Comparison of ENCODE assay signal across 8 mouse cellular contexts in genomic region chr17:29490713-29491581, GRCm38 (mm10). TPM values are rescaled to one million over a fixed set of nuclear protein-coding genes. Genes with fewer than 3 reads are reported as not detected.
DNase-seq lines count a peak whose midpoint lies in the region; ATAC-seq and TF ChIP-seq lines count a peak whose summit lies in the region.

Gene Pim1, plus strand, starts transcription at chr17:29490753.

- H3K4me1 ChIP-seq in ES-E14 (ENCODE audit: control insufficient read depth in 2 of 2, insufficient read depth in 2 of 2, low read length in 2 of 2, poor library complexity in 1 of 2): peaks cover 3 to 4% of the 10 kb centered on the region in 2 experiments; a peak in 2 of 4 replicates
- peaks cover 21% of the 10 kb centered on the region for H3K4me1 ChIP-seq in embryonic facial prominence, embryonic 15.5 days
- H3K4me1 ChIP-seq in heart, embryonic 16.5 days (ENCODE audit: control insufficient read depth, insufficient read depth, low read length): peaks cover 16% of the 10 kb centered on the region
- peaks cover 19% of the 10 kb centered on the region for H3K4me1 ChIP-seq in limb, embryonic 12.5 days (replicated peaks)
- H3K4me1 ChIP-seq in midbrain, embryonic 14.5 days (ENCODE audit: control insufficient read depth, insufficient read depth, low read length): peaks cover 19% of the 10 kb centered on the region

- no peaks in the 10 kb centered on the region for H3K9me3 ChIP-seq in ES-E14 (ENCODE audit: control insufficient read depth, insufficient read depth, low read depth, low read length)
- H3K9me3 ChIP-seq in embryonic facial prominence, embryonic 15.5 days (replicated peaks): no peaks in the 10 kb centered on the region
- H3K9me3 ChIP-seq in heart, embryonic 16.5 days (replicated peaks; ENCODE audit: control insufficient read depth, low read length): no peaks in the 10 kb centered on the region
- no peaks in the 10 kb centered on the region for H3K9me3 ChIP-seq in limb, embryonic 12.5 days
- no peaks in the 10 kb centered on the region for H3K9me3 ChIP-seq in midbrain, embryonic 14.5 days (ENCODE audit: control insufficient read depth, low read length)

- H3K27ac ChIP-seq in ES-E14 (ENCODE audit: insufficient read depth, low read depth, low read length, poor library complexity, severe bottlenecking): peak within 1 kb of the TSS; percentile 97
- peak within 1 kb of the TSS; percentile 93 for H3K27ac ChIP-seq in embryonic facial prominence, embryonic 15.5 days (replicated peaks)
- H3K27ac ChIP-seq in heart, embryonic 16.5 days (ENCODE audit: low read length): peak within 1 kb of the TSS; percentile 94
- peak within 1 kb of the TSS; percentile 97 for H3K27ac ChIP-seq in limb, embryonic 12.5 days
- peak within 1 kb of the TSS; percentile 95 for H3K27ac ChIP-seq in midbrain, embryonic 14.5 days (replicated peaks; ENCODE audit: low read depth, low read length)

- peaks cover 32% of the 10 kb centered on the region for H3K36me3 ChIP-seq in ES-E14 (ENCODE audit: control insufficient read depth, insufficient read depth, low read length, poor library complexity, severe bottlenecking)
- H3K36me3 ChIP-seq in embryonic facial prominence, embryonic 15.5 days: peaks cover 13% of the 10 kb centered on the region
- peaks cover 8% of the 10 kb centered on the region for H3K36me3 ChIP-seq in heart, embryonic 16.5 days (ENCODE audit: control insufficient read depth, insufficient read depth)
- peaks cover 18% of the 10 kb centered on the region for H3K36me3 ChIP-seq in limb, embryonic 12.5 days
- H3K36me3 ChIP-seq in midbrain, embryonic 14.5 days (ENCODE audit: control insufficient read depth, insufficient read depth, low read length): peaks cover 11% of the 10 kb centered on the region

- in situ Hi-C loops in ES-E14 (cut with MboI; ENCODE audit: low sequenced_read_pairs in 2 of 2, unreplicated experiment in 2 of 2): no loop called here

- WGBS in embryonic facial prominence, embryonic 15.5 days: under 1% methylated on average over 96 of the region's 99 CpGs
- WGBS in heart, embryonic 16.5 days: 0% methylated on average over 94 of the region's 99 CpGs
- under 1% methylated on average over 90 of the region's 99 CpGs for WGBS in limb, embryonic 12.5 days
- WGBS in midbrain, embryonic 14.5 days: under 1% methylated on average over 93 of the region's 99 CpGs

- peak within 1 kb of the TSS; percentile 86 to 99 for H3K4me3 ChIP-seq in ES-E14 (ENCODE audit: insufficient read depth in 1 of 2, low read depth in 1 of 2, low read length in 2 of 2, poor library complexity in 1 of 2, severe bottlenecking in 1 of 2)
- H3K4me3 ChIP-seq in embryonic facial prominence, embryonic 15.5 days (replicated peaks): peak within 1 kb of the TSS; percentile 85
- H3K4me3 ChIP-seq in heart, embryonic 16.5 days (ENCODE audit: low read length): peak within 1 kb of the TSS; percentile 97
- H3K4me3 ChIP-seq in limb, embryonic 12.5 days (replicated peaks): peak within 1 kb of the TSS; percentile 95
- peak within 1 kb of the TSS; percentile 79 for H3K4me3 ChIP-seq in midbrain, embryonic 14.5 days (replicated peaks; ENCODE audit: low read depth, low read length)

- peak; percentile 92 for DNase-seq in embryo, embryonic 10 days (ENCODE audit: low spot score)
- no peak for DNase-seq in embryo, embryonic 9.5 days (ENCODE audit: extremely low spot score)
- no peak for DNase-seq in ES-E14 (ENCODE audit: low read depth, low spot score)
- peak; percentile 81 for DNase-seq in midbrain, embryonic 14.5 days
- peak; percentile 74 for DNase-seq in thymus, postnatal 25 days

- H3K9ac ChIP-seq in ES-E14 (ENCODE audit: insufficient read depth, low read depth, low read length, poor library complexity, severe bottlenecking): peak within 1 kb of the TSS; percentile 98
- peak within 1 kb of the TSS; percentile 81 for H3K9ac ChIP-seq in embryonic facial prominence, embryonic 15.5 days
- peak within 1 kb of the TSS; percentile 98 for H3K9ac ChIP-seq in heart, embryonic 16.5 days (ENCODE audit: low read length)
- peak within 1 kb of the TSS; percentile 96 for H3K9ac ChIP-seq in limb, embryonic 12.5 days (replicated peaks)
- peak within 1 kb of the TSS; percentile 79 for H3K9ac ChIP-seq in midbrain, embryonic 14.5 days (replicated peaks; ENCODE audit: low read length)

- no peaks in the 10 kb centered on the region for H3K27me3 ChIP-seq in embryonic facial prominence, embryonic 15.5 days
- H3K27me3 ChIP-seq in heart, embryonic 16.5 days (ENCODE audit: control insufficient read depth, insufficient read depth, low read length): no peaks in the 10 kb centered on the region
- no peaks in the 10 kb centered on the region for H3K27me3 ChIP-seq in limb, embryonic 12.5 days
- H3K27me3 ChIP-seq in midbrain, embryonic 14.5 days (ENCODE audit: control insufficient read depth, insufficient read depth, low read length): no peaks in the 10 kb centered on the region

- H3K4me2 ChIP-seq in embryonic facial prominence, embryonic 15.5 days (replicated peaks): peak within 1 kb of the TSS; percentile 90
- peak within 1 kb of the TSS; percentile 82 for H3K4me2 ChIP-seq in heart, embryonic 16.5 days (ENCODE audit: low read depth, low read length)
- peak within 1 kb of the TSS; percentile 79 for H3K4me2 ChIP-seq in limb, embryonic 12.5 days
- peak within 1 kb of the TSS; percentile 95 for H3K4me2 ChIP-seq in midbrain, embryonic 14.5 days (ENCODE audit: low read length)

- peak; percentile 3 for ATAC-seq in embryonic facial prominence, embryonic 15.5 days (ENCODE audit: insufficient number of reproducible peaks, low FRiP score, low TSS enrichment, low read depth)
- ATAC-seq in heart, embryonic 16.5 days (replicated peaks; ENCODE audit: extremely low read depth, insufficient read depth, low FRiP score): peak; percentile 23
- peak; percentile 53 for ATAC-seq in limb, embryonic 12.5 days (ENCODE audit: insufficient number of reproducible peaks, insufficient read depth, low FRiP score, low TSS enrichment, low read depth)
- no peak; the same call in none of the 2 replicates for ATAC-seq in midbrain, embryonic 14.5 days (ENCODE audit: low FRiP score, low TSS enrichment)

TF ChIP-seq in ES-E14, 5 proteins besides CTCF, POLR2A, EP300 and RAD21:
- TF ChIP-seq MAFK (IDR thresholded peaks at IDR 0.05; ENCODE audit: insufficient read depth, low read depth, low read length): no peak
- no peak for TF ChIP-seq ZC3H11A (IDR thresholded peaks at IDR 0.05; ENCODE audit: borderline replicate concordance, low read depth, low read length)
- no peak for TF ChIP-seq CHD2 (IDR thresholded peaks at IDR 0.05; ENCODE audit: low read depth, low read length)
- TF ChIP-seq HCFC1 (IDR thresholded peaks at IDR 0.05; ENCODE audit: borderline replicate concordance, insufficient read depth, low read length): no peak
- no peak for TF ChIP-seq ZNF384 (IDR thresholded peaks at IDR 0.05; ENCODE audit: low read depth, low read length)

RNA-seq across cellular contexts. Expression of gene Pim1, which starts in this region (rescaled TPM):
- total RNA-seq in ES-E14 (2012; rRNA removed): 75.3 and 82.0 TPM in 2 replicates
- polyA plus RNA-seq in embryonic facial prominence, embryonic 15.5 days (2015; fragmentation: Nextera tagmentation; extraction: Ambion mirVana): 17.8 and 20.0 TPM in 2 replicates
- polyA plus RNA-seq in heart, embryonic 16.5 days (2015; fragmentation: Nextera tagmentation; extraction: Ambion mirVana): 14.4 and 15.7 TPM in 2 replicates
- polyA plus RNA-seq in limb, embryonic 12.5 days (2016; fragmentation: Nextera tagmentation; extraction: Ambion mirVana): 21.4 and 24.2 TPM in 2 replicates
- 10.1 and 10.3 TPM in 2 replicates for polyA plus RNA-seq in midbrain, embryonic 14.5 days (2014; fragmentation: Nextera tagmentation; extraction: Ambion mirVana)

Comparison
In these comparisons a context has a peak if more than half of its experiments do, and no peak if none do; other contexts are left out.
1. DNase-seq: peak in embryo, embryonic 10 days (single experiment), midbrain, embryonic 14.5 days (single experiment) and thymus, postnatal 25 days (single experiment); none in embryo, embryonic 9.5 days (single experiment) and ES-E14 (single experiment).
2. Peak in every context shown above with its lines, with median percentiles within 50 percentile points of each other: H3K27ac ChIP-seq, H3K4me3 ChIP-seq, H3K9ac ChIP-seq and H3K4me2 ChIP-seq.